Mouse (Mus musculus) erythroblast, embryonic 14.5 days (primary cell): Measurements from ENCODE around the gene Lin54.

Experiments
- GATA1 ChIP-seq: IDR thresholded peaks from 2 replicates; pipeline ENCODE4 v1.6.1; 2012; ENCODE audit warnings: low read length, inconsistent platforms, mixed read lengths
- TAL1 ChIP-seq: IDR thresholded peaks from 3 replicates; pipeline ENCODE4 v1.6.1; 2012; ENCODE audit warnings: low read length, inconsistent platforms, mixed read lengths

GRCm38 (mm10) chr5:100550151-100550550 is 49.7 kb upstream of the Lin54 start:
- no peak for TF ChIP-seq TAL1
- TF ChIP-seq GATA1, result no peak
